Mouse (Mus musculus) heart, postnatal 0 days (tissue): ENCODE data around the gene Zim1.

Experiments
- CTCF ChIP-seq: IDR thresholded peaks from 2 replicates; pipeline ENCODE4 v1.5.1; 2016; ENCODE audit warnings: antibody characterized with exemption, control low read depth, low read depth
- EP300 ChIP-seq: IDR thresholded peaks from 2 replicates; pipeline ENCODE4 v1.6.1; 2016; ENCODE audit warnings: antibody characterized with exemption, low read depth

DNA sequence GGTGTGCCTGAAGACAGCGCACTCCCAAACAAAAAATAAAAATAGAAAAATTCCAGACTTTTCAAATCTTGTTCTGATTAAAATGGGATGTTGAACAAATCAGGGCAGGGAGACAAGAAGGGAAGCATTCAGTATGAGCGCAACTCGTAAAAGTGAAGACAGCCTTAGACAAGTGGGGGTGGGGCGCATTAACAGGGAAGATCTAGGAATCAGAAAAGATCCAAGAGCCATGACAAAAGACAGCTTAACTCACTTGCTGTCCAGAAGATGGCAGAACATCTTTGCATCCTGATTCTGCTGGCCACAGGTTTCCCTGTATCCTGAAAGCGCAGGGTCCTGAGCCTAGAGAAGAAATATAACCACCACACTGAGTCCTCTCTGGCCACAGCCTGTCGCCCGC is 37.6 kb downstream of the Zim1 start:
- TF ChIP-seq CTCF = no peak
- no peak for TF ChIP-seq EP300
